Mouse (Mus musculus): ENCODE data around the gene Slc9a3. TPM values are rescaled to one million over a fixed set of nuclear protein-coding genes. Genes with fewer than 3 reads are reported as not detected.

The Slc9a3 gene
- 0.06 and 0.17 TPM in 2 replicates for polyA plus RNA-seq (2015; fragmentation: Nextera tagmentation; extraction: Ambion mirVana)

GRCm38 (mm10) chr13:74121141-74121602, at the start of gene Slc9a3:
Gene Slc9a3, plus strand, starts transcription at chr13:74121457.
- Histone ChIP-seq H3K4me2 (peak within 1 kb of the TSS; percentile 63), H3K36me3 (no peaks in the 10 kb centered on the region), H3K9me3 (no peaks in the 10 kb centered on the region), H3K4me3 (peak within 1 kb of the TSS; percentile 39), H3K27me3 (peaks cover 57% of the 10 kb centered on the region), H3K27ac (replicated peaks) (no peak within 1 kb of the TSS), H3K9ac (peak within 1 kb of the TSS; percentile 60), H3K4me1 (replicated peaks) (peaks cover 8% of the 10 kb centered on the region)
- WGBS, result under 1% methylated on average over 35 of the region's 35 CpGs
- peak; percentile 53; the same call in 1 of the 2 replicates for ATAC-seq (ENCODE audit: low read depth)

DNA sequence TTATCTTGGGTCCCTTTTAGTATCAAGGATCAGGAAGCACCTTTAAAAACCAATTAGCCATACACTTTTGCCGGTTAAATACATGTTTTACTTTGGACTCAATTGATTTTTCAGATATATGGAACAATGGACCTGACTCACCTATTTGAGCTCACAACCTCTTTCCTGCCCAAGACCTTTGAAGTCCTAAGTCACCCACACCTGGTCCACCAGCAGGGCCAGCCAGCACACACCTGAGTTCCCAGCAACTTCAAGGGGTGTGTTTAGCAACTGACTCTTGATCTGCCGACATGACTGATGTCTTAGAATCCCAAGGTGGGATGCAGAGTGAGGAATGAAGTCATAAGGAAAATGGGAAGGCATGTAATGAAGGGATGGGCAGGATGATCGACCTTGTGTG, 49.5 kb upstream of the Slc9a3 start:
- H3K4me1 ChIP-seq (replicated peaks), result no peaks in the 10 kb centered on the region
- H3K27ac ChIP-seq (replicated peaks), result no peak overlapping the region
- ATAC-seq (ENCODE audit: low read depth), result no peak
- no peak overlapping the region for H3K9ac ChIP-seq
- 78% methylated on average over 3 of the region's 3 CpGs for WGBS
- H3K36me3 ChIP-seq, result no peaks in the 10 kb centered on the region
- no peak overlapping the region for H3K4me2 ChIP-seq
- H3K27me3 ChIP-seq, result peaks cover 5% of the 10 kb centered on the region; the same call in 1 of the 2 replicates
- H3K4me3 ChIP-seq, result no peak overlapping the region
- no peaks in the 10 kb centered on the region for H3K9me3 ChIP-seq

DNA sequence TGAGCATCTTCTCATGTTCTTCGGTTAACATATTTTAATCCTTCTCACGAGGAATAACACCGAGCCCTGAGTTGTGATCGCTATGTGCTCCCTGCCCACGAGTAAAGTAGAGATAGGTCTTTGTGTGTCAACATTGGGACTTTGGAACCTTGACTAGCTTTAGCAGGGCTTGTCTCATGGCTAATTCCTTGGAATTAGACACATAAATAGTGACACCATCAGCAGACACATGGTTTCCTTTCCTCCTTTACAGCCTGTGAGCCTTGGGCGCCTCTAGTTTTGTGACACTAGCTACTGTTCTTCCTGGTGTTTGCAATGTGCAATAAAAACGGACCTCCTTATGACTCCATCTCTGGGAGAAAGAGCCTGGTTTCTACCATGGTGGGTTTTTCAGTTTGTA, 47.9 kb upstream of the Slc9a3 start:
- H3K27ac ChIP-seq (replicated peaks), result no peak overlapping the region
- no peaks in the 10 kb centered on the region for H3K9me3 ChIP-seq
- H3K27me3 ChIP-seq, result peaks cover 5% of the 10 kb centered on the region; the same call in 1 of the 2 replicates
- H3K4me3 ChIP-seq, result no peak overlapping the region
- 90% methylated on average over 7 of the region's 7 CpGs for WGBS
- no peaks in the 10 kb centered on the region for H3K36me3 ChIP-seq
- ATAC-seq (ENCODE audit: low read depth), result no peak
- H3K9ac ChIP-seq, result no peak overlapping the region
- H3K4me1 ChIP-seq (replicated peaks), result no peaks in the 10 kb centered on the region
- H3K4me2 ChIP-seq, result no peak overlapping the region

GRCm38 (mm10) chr13:74090265-74090664, 31.0 kb upstream of the Slc9a3 start:
- WGBS, result 72% methylated on average over 3 of the region's 3 CpGs

GRCm38 (mm10) chr13:74095936-74096335, 25.3 kb upstream of the Slc9a3 start:
- H3K27me3 ChIP-seq, result no peaks in the 10 kb centered on the region; the same call in 1 of the 2 replicates
- H3K27ac ChIP-seq (replicated peaks), result no peak overlapping the region
- H3K4me3 ChIP-seq, result no peak overlapping the region
- H3K9ac ChIP-seq, result no peak overlapping the region
- H3K36me3 ChIP-seq, result no peaks in the 10 kb centered on the region
- WGBS, result 59% methylated on average over 2 of the region's 2 CpGs
- no peak for ATAC-seq (ENCODE audit: low read depth)
- H3K9me3 ChIP-seq, result no peaks in the 10 kb centered on the region
- H3K4me1 ChIP-seq (replicated peaks), result no peaks in the 10 kb centered on the region
- H3K4me2 ChIP-seq, result no peak overlapping the region

More at GRCm38 (mm10) chr13:74090265-74090664, 31.0 kb upstream of the Slc9a3 start:
- no peak for ATAC-seq (ENCODE audit: low read depth)
- Histone ChIP-seq H3K4me1 (replicated peaks) (no peaks in the 10 kb centered on the region), H3K4me3 (no peak overlapping the region), H3K4me2 (no peak overlapping the region), H3K36me3 (no peaks in the 10 kb centered on the region), H3K9me3 (no peaks in the 10 kb centered on the region), H3K27me3 (no peaks in the 10 kb centered on the region), H3K9ac (no peak overlapping the region), H3K27ac (replicated peaks) (no peak overlapping the region)

- Histone ChIP-seq H3K9me3 (no peaks in the 10 kb centered on the region), H3K4me1 (replicated peaks) (no peaks in the 10 kb centered on the region), H3K36me3 (no peaks in the 10 kb centered on the region), H3K27me3 (no peaks in the 10 kb centered on the region; the same call in 1 of the 2 replicates), H3K4me2 (no peak overlapping the region), H3K9ac (no peak overlapping the region), H3K27ac (replicated peaks) (no peak overlapping the region), H3K4me3 (no peak overlapping the region)
- WGBS, result 39% methylated on average over 2 of the region's 2 CpGs
- ATAC-seq (ENCODE audit: low read depth), result peak; percentile 76
Observed at GRCm38 (mm10) chr13:74096715-74097363, 24.4 kb upstream of the Slc9a3 start.

DNA sequence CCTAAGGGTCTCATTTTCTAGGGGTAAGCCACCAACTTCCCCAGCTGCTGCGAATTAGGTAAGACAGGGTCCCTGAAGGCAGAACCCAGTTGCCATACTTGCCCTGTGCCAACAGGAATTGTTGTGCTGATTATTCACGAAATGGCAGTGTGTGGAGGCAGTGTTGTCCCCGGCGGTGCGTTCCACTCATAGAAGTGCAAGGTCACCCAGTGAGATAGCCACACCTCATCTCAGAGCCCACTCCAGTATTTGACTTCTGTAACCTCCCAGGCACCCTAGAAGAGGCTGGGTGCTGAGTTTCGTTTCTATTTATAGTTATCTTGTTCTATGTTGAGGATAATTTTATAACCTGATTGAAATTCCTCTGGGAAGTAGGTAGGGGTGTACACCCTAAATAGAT, 22.3 kb upstream of the Slc9a3 start:
- H3K9me3 ChIP-seq, result no peaks in the 10 kb centered on the region
- H3K27me3 ChIP-seq, result no peaks in the 10 kb centered on the region; the same call in 1 of the 2 replicates
- no peaks in the 10 kb centered on the region for H3K4me1 ChIP-seq (replicated peaks)
- H3K9ac ChIP-seq, result no peak overlapping the region
- no peak overlapping the region for H3K27ac ChIP-seq (replicated peaks)
- WGBS, result 84% methylated on average over 6 of the region's 6 CpGs
- H3K36me3 ChIP-seq, result no peaks in the 10 kb centered on the region
- no peak for ATAC-seq (ENCODE audit: low read depth)
- no peak overlapping the region for H3K4me3 ChIP-seq
- H3K4me2 ChIP-seq, result no peak overlapping the region

GRCm38 (mm10) chr13:74102108-74102830, 19.0 kb upstream of the Slc9a3 start:
- Histone ChIP-seq H3K27ac (replicated peaks) (no peak overlapping the region), H3K4me3 (no peak overlapping the region), H3K9ac (no peak overlapping the region), H3K36me3 (no peaks in the 10 kb centered on the region), H3K9me3 (no peaks in the 10 kb centered on the region), H3K4me1 (replicated peaks) (no peaks in the 10 kb centered on the region), H3K27me3 (no peaks in the 10 kb centered on the region), H3K4me2 (no peak overlapping the region)
- ATAC-seq (ENCODE audit: low read depth), result no peak
- 80% methylated on average over 8 of the region's 8 CpGs for WGBS

GRCm38 (mm10) chr13:74102831-74103582, 18.2 kb upstream of the Slc9a3 start:
- 90% methylated on average over 4 of the region's 4 CpGs for WGBS
- H3K9me3 ChIP-seq, result no peaks in the 10 kb centered on the region
- H3K27ac ChIP-seq (replicated peaks), result no peak overlapping the region
- no peaks in the 10 kb centered on the region for H3K36me3 ChIP-seq
- ATAC-seq (ENCODE audit: low read depth), result no peak
- H3K4me3 ChIP-seq, result no peak overlapping the region
- H3K27me3 ChIP-seq, result no peaks in the 10 kb centered on the region
- no peak overlapping the region for H3K9ac ChIP-seq
- no peaks in the 10 kb centered on the region for H3K4me1 ChIP-seq (replicated peaks)
- no peak overlapping the region for H3K4me2 ChIP-seq

DNA sequence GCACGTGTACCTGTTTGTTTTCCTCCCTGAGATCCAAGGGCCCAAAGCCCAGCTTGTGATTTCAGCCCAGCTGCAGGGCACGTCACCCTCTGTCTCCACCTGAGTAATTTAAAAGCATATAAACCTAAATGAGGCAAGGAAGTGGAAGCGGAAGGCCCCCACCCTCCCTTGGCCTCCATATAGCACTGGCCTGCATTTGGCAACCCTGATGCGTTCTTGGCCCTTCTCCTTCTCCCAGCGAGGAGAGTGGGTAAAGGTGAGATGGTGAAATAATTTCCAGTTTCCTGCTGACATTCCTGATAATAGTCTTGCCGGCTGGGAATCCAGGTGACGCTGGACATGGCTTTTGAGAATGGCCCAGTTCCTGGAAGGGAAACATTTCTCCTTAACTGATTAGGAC, 16.8 kb upstream of the Slc9a3 start:
- Histone ChIP-seq H3K4me2 (no peak overlapping the region), H3K27ac (replicated peaks) (no peak overlapping the region), H3K4me3 (no peak overlapping the region), H3K4me1 (replicated peaks) (no peaks in the 10 kb centered on the region), H3K9me3 (no peaks in the 10 kb centered on the region), H3K27me3 (no peaks in the 10 kb centered on the region), H3K36me3 (no peaks in the 10 kb centered on the region), H3K9ac (no peak overlapping the region)
- no peak for ATAC-seq (ENCODE audit: low read depth)
- 81% methylated on average over 7 of the region's 7 CpGs for WGBS

DNA sequence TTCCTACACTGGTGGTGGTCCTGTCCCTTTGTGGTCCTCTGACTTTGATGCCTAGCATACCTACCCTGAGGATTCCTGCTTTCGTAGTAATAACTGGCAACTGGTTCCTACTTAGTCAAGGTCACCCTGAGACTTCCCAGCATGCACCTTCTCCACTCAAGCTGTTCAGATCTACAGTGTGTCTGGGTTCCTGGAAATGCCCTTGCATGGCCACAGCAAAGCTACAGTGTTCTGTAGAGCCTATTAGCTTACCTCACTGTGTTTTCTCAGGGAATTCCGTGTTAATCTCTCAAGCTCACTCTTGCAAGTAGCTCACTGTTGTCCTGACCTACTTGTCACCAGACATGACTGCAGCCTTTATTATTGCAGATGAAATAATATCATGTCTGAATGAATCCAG, 13.8 kb upstream of the Slc9a3 start:
- 91% methylated on average over 2 of the region's 2 CpGs for whole genome bisulfite sequencing
- Histone ChIP-seq H3K9ac (no peak overlapping the region), H3K36me3 (no peaks in the 10 kb centered on the region), H3K9me3 (no peaks in the 10 kb centered on the region), H3K27me3 (no peaks in the 10 kb centered on the region), H3K4me2 (no peak overlapping the region), H3K4me1 (replicated peaks) (no peaks in the 10 kb centered on the region), H3K4me3 (no peak overlapping the region), H3K27ac (replicated peaks) (no peak overlapping the region)
- no peak for ATAC-seq (ENCODE audit: low read depth)

DNA sequence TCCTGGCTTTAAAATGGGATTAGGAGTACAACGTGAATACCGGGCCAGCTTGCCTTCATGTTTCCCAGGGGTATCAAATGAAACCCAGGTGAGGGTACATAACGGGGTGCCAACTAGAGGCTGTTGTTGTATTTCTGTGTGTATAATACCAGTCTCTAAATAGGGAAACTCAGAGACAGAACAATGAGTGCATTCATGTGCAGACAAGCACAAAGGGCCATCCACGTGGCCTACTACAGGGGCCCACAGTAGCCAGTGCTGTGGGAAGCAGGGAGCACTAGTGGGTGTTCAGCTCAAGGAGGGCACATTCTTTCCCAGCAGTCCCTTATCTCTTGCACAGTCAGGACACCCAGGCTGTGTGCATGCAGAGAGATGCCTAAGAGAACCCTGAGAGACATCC, 8.7 kb upstream of the Slc9a3 start:
- 69% methylated on average over 4 of the region's 4 CpGs for WGBS
- Histone ChIP-seq H3K36me3 (no peaks in the 10 kb centered on the region), H3K27ac (replicated peaks) (no peak overlapping the region), H3K9ac (no peak overlapping the region), H3K9me3 (no peaks in the 10 kb centered on the region), H3K4me1 (replicated peaks) (peaks cover 4% of the 10 kb centered on the region), H3K27me3 (no peaks in the 10 kb centered on the region), H3K4me3 (no peak overlapping the region), H3K4me2 (no peak overlapping the region)
- no peak for ATAC-seq (ENCODE audit: low read depth)
